Mouse (Mus musculus) layer of hippocampus, postnatal 14 days (tissue): ENCODE data around the gene Mxd4. TPM values are rescaled to one million over a fixed set of nuclear protein-coding genes. Genes with fewer than 3 reads are reported as not detected.

ENCODE experiments used
- DNase-seq, 2 experiments: peaks; one replicate each; pipeline ENCODE4 v3.0.0; 2021 to 2022; ENCODE audit warnings: low spot score in 2 of 2, mixed read lengths in 1 of 2
- total RNA-seq, 2 experiments: library from RNA; stranded (reverse); gene quantifications; 2 replicates each; pipeline ENCODE4 v1.2.3; 2021

Gene Mxd4
- total RNA-seq, 2 experiments from 2014 or later: 79.2 to 89.4 TPM

DNA sequence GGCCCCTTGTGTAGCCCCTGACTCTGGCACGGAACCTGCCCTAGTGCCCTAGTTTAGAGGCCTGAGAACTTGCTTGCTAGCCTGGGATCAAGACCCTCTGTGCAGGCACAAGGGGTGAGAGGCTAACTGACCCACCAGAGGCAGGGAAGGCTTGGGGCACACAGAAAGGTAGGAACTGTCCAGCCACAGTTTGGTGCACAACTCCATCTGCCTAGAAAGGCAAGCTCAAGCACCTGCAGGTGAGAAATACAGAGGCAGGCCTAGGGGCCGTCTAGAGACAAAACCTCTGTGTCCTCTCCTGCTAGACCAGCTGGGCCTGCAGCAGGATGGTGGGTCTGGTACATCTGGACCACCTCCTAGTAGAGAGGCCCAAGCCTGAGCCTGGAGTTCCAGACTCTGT lies 13.5 kb downstream of the Mxd4 start:
- peak in 1 of 2 experiments; percentile 3 for DNase-seq

DNA sequence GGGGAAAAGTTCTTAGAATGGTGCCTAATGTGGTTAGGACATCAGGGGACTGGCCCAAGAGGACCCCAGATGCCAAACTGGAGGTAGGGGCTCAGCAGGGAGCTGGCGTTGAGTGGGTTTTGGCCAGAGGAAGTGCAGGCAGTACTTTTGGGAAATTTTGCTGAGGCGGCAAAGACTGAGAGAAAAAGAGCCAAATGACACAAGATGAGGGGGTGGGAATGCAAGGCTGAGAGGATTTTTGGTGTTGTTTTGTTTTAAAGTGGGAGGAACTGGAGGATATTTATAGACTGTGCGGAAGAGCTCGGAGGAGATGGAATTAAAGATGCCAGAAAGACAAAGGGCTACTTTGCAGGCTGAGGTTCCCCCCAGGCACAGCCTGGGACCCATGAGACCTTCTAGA lies 16.8 kb downstream of the Mxd4 start:
- peak in 1 of 2 experiments; percentile 34 for DNase-seq

DNA sequence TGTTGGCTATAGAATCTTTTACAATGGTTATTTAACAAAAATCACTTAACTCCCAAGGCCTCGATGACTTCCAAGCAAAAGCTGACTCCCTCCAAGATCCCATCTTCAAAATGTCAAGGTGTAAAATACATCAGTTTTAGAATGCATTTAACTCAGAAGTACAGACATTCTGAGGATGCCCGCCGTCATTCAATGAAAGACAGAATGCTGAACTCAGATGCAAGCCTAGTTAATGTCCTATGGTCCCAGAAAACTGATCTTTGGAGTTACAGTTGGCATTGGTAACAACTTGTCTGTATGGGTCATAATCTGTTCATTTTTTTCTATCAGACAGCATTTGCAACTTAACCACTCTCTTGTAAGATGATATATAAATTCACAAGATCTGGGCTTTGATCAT lies 17.6 kb downstream of the Mxd4 start:
- no peak for DNase-seq

DNA sequence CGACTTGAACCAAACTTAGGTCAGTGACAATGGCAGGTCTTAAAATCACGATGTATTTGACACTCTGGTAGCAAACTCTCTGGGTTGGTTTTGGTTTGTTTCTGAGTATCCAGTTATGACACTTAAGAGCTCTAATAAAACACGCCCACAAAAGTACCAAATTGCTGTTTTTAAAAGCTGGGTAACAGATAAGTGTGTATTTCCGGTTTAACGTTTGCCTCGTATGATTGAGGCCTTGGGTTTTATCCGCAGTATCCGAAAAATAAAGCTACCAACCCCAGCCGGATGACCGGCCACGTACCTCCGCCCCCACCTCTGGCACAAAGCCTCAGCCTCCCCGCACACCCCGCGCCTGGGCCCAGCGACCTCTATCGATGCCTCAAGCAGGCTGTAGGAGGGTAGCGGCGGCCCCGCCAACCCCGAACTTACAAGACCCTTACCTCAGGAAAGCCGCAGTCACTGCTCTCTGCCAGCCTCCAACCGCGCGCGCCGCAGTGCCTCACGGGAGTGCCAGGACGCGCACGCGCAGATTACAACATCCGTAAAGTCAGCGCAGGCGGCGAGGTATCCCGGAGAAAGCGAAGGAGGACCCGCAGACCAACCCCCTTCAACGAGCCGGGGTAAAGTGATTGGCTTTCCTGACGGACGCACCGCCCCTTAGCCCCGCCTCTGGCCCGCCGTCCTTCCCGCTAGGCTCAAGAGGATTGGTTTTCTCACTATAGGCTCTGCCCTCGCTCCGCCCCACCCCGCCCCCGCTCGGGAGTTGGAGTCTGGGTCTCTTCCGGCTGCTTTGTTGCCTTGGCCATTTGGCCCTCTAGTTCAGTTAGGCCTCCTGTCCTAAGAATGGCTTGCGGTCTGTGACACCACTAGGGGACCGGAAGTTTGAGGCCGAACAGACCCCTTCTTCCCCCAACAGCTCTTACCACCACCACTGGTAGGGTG lies 18.3 kb downstream of the Mxd4 start, which contains the start of the genes Poln and Haus3:
TSS of gene Poln (minus strand) at position 499 of the 942 bp plus-strand sequence.
TSS of gene Haus3 (minus strand) at position 578 of the 942 bp plus-strand sequence.
- DNase-seq: peak; percentile 95 to 99

DNA sequence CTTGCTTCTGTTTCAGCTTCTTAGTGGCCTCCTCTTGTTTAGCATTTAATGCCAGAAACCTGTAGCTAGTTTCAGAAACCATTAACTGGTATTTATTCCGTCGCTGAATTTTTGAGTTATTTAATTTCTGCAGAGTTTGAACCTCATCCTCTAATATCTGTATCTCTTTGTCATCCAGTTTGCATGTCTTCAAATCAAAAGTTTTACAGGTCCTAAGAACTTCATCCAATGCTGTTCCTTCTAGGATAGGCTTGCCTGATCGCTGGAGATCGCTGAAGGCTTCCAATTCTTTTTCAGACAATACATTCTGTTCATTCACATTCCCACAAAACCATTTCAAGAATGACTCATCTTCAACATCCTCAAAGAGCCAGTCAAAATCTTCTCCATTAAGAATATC lies 19.7 kb downstream of the Mxd4 start:
- no peak for DNase-seq

DNA sequence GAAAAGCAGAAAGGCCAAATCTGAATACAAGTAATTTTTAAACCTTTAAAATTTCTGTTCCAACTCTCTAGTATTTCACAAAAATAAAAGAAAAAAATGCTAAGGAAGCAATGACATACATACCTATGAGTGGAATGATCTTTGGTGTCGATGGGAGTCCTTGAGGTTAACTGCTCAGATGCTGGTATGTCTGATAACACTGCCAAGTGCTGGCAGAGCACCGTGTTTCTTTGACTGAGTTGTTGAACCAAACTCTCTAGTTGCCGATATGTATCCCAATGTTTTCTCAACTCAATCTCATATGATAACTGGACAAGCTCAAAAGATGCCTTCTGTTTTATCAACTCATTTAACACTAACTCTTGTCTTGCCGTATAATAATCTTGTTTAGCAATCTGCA lies 21.7 kb downstream of the Mxd4 start:
- no peak for DNase-seq

DNA sequence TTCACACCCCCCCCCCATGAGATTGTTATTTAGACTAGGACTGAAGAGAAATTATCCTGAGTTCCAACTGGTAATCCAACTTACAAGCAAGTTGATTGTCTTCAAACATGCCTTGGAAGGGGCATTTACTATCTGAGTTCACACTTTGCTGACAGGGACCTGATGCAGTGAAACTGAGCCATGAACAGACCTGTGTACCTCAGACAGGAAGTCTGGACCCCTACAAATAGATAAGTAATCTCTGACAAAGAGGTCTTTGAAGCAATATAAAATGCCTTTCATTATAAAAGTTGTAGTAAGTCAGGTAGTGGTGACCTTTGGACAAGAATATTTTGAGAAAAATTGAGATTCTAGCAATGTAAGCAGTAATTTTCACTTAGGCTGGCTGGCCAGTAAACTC lies 39.0 kb downstream of the Mxd4 start:
- DNase-seq: no peak

DNA sequence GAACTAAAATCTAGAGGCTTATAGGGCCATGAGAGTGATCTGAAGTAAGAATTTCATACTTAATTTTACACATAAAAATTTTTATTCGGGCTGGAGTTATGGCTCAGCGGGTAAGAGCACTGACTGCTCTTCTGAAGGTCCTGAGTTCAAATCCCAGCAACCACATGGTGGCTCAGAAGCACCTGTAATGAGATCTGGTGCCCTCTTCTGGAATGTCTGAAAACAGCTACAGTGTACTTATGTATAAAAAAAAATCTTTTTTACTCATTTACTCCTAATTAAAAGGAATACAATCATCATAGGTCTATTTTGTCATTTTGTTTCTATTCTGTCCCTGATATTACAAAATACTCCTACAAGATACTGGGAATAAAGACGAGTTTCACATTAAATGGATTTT lies 40.0 kb downstream of the Mxd4 start:
- DNase-seq: no peak

DNA sequence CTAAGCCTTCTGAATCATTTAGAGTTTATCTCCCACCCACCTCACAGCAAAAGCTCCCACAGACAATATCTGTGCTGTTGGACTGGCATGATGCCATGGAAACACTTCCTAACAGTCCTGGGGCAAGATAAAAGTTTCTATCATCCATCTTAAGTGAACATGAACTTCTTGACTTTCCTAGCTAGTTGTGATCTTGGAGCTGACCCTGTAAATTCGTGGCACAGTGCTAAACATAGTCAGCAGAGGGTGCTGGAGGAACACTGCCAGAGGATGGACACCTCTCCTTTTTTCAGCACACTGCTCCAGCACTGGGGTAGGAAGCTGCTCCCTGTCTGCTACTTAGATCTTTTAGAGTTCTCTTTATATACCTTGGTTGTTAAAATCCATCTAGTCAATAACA lies 47.8 kb downstream of the Mxd4 start:
- DNase-seq: peak; percentile 15 to 28

DNA sequence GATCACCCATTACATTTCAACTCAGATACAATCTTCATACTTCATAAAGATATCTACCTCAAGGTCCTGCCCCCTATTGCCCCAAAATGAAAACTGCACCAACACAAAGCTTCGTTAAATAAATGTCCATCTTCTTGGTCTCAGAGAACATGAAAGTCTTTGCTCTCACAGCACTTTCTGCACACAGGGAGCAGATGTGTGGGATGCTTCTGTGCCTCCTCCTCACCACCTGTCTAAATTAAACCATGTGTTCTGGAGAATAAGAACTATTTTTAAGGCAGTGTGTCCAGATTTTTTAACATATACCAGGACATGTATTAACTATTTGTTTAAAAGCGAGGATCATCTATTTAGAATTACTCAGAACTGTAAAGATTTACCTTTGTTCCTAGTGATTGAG lies 54.8 kb downstream of the Mxd4 start:
- peak in 1 of 2 experiments; percentile 14 for DNase-seq

DNA sequence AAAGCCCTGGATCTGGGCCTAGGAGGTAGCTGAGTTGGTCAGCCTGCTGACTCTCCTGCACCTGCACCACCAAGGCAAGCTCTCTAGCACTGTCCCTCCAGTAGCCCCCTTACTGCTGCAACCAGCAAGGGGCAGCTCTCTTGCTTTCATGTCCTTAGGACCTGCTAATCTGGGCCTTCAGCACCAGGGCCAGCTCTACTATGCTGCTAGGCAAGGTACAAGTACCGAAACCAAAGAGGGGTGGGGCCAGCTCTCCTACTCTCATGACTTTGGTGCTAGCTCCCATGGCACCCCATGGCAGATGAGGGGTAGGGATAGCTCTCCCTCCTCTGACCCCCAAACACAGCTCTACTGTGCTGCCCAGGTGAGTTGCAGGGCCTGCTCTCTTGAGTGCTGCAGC lies 63.4 kb downstream of the Mxd4 start:
- DNase-seq: no peak

Other genes with a start within 250 kb of the Mxd4 start
- gene Gm1673, start 204.3 kb downstream of the Mxd4 start, total RNA-seq: 10 to 100 TPM; 89.0 to 91.6 TPM
- gene Nat8l, start 191.7 kb downstream of the Mxd4 start, total RNA-seq: 10 to 100 TPM; 92.6 to 94.1 TPM
- under 1 TPM; 0.67 to 0.81 TPM for gene Poln, start 18.3 kb downstream of the Mxd4 start, total RNA-seq
- gene Haus3, start 18.2 kb downstream of the Mxd4 start, total RNA-seq: 1 to 10 TPM; 5.8 to 7.5 TPM
- 10 to 100 TPM; 26.4 to 26.6 TPM for gene Zfyve28, start 100.7 kb upstream of the Mxd4 start, total RNA-seq
- under 1 TPM; 0.39 to 0.41 TPM for gene Cfap99, start 100.9 kb upstream of the Mxd4 start, total RNA-seq
- 10 to 100 TPM; 77.1 to 81.4 TPM for gene Rnf4, start 148.6 kb upstream of the Mxd4 start, total RNA-seq
- gene Fam193a, start 182.2 kb upstream of the Mxd4 start, total RNA-seq: 10 to 100 TPM; 40.5 to 41.7 TPM